Mouse (Mus musculus) layer of hippocampus, adult 8-10 months (tissue): ENCODE results near the gene Macrod2. TPM values are rescaled to one million over a fixed set of nuclear protein-coding genes. Genes with fewer than 3 reads are reported as not detected.

Experiments used
- DNase-seq, 2 experiments: peaks; one replicate each; pipeline ENCODE4 v3.0.0; 2022; ENCODE audit warnings: low spot score in 2 of 2
- total RNA-seq, 4 experiments: library from RNA; stranded (reverse); gene quantifications; 2 replicates each; pipeline ENCODE4 v1.2.4; 2022

Gene Macrod2
- total RNA-seq, 4 experiments from 2014 or later, result 48.3 to 54.4 (median 52.3) TPM

DNA sequence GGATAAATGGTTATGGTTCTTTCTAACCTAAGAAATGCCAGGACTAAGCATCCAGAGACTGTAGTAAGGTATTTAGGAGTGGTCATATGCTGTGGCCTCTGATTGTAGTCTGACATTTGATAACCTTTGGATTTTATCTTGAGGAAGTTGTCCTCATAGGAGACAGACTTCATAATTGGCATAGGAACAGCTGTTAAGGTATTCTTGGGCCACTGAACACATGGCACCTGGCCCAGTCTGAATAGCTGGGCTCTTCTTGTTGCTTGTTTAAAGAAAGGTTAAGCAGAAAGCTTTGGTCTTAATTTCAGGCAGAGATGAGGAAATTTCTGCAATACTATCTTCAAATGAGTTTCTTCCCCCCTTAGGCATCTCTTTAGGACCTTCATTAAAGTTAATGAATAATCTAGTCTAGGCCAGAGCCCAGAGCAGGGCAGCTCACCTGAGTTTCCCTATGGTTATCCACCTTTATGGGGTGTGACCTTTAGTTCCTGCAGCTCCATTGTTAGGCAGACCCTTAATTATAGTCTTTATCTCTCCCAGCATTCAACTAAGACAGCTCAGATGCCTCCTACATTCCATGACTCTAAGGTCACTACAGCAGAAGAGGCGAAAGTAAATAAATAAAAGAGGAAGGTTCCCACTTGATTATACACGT is 894.1 kb downstream of the Macrod2 start:
- no peak for DNase-seq

DNA sequence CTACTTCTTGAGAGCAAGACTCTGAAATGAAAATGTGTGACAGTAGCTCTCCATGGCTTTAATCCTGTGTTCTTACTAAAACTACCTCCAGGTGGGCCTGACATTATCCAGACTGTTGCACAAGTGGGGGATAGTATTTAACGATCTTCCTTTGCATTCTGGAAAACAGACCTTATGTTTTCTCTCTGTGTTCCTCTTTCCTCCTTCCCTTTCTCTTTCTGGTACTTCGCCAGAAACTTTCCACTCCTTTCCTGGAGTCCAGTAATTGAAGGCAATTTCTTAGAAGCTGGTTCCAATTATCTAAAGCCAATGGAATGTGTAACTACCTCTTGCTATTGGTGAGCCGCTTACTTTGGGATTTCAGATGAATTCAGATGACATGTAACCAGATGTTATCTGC is 897.7 kb downstream of the Macrod2 start:
- no peak for DNase-seq

DNA sequence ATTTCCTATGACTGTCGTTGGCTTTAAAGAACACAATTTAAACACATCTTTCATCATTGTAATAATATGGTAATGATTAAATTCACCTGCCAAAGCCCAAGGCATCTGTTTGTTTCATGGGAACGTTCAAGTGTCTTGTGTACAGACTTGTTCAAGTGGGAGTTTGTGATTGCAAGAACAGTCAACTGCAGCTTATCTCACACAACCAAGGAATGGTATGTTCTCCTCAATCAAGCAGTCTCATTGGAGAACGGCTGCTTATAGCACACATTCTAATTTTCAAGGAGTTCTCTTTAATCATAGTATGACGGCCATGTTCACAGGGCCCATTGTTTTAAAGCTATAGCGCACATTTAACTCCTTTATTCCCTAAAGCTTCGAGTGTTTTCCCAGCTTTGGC is 904.1 kb downstream of the Macrod2 start:
- no peak for DNase-seq

DNA sequence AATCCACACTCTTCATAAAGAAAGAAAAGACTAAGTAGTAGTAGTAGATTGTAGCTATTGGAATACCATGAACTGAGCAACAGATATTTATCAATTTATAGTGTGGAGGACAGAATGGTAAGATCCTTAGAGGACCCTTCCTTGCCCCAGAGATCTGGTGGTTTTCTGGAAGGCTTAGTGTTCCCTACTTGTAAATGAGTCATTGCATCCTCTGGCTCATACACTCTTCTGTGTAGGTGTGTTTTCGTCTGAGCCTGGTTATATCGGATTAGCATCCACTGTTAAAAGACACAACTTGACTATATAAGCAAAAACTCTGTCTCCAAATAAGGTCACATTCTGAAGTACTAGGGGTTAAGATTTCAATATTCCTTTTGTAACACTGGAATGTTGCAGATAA is 905.9 kb downstream of the Macrod2 start:
- DNase-seq, result no peak

DNA sequence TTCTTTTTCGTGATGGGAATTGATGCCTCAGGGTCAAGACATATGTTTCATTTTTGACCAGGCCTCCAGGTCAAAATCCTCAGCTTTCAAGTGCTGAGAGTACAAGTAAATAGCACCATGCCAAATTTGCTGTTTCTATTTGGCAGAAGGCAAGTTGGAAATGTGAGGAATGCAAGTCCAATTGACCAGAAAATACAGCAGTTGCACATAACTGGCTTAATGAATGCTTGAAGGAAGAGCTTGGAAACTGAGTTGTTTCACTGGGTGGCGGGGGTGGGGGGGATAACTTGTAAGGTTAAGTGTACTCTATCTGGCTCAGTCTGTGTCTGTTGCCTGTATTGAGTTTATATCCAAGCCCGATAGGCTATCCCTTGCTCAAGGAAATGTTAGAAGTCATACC is 913.3 kb downstream of the Macrod2 start:
- no peak for DNase-seq

DNA sequence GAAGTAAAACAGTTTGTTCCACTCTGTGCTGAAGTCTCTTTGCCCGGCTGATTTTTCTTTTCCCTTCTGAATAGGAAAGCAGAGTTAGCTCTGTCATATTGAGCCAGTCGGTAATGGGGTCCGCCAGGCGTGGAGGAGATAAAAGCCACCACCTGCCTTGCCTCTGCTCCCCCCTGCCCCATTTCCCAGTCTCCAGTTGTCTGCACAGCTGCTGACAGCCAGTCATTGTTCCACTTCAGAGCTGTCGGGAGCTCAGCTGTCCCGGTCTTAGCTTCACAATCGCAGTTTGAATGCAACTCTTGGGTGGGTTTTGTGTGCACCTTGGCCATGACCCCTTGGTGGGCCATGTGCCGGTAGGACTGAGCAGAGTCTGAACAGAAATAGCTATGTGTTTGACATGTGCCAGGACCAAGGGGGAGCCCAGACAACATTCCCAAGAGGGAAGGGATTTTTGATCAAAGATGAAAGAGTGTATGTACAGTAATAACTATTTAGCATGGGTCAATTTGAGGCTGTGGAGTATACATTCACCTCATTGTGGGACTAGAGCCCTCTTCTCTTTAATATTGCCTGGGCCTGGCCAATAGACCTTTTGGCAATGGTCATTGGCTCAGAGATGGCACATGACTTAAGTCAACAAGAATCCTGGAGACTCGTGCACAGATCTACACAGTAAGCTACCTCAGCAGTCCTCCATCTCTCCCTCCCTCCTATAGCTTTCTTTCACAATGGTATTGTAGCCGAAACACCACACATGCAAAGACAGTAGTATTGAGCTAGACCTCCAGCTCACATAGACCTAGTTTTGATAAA is 917.2 kb downstream of the Macrod2 start:
- no peak for DNase-seq

DNA sequence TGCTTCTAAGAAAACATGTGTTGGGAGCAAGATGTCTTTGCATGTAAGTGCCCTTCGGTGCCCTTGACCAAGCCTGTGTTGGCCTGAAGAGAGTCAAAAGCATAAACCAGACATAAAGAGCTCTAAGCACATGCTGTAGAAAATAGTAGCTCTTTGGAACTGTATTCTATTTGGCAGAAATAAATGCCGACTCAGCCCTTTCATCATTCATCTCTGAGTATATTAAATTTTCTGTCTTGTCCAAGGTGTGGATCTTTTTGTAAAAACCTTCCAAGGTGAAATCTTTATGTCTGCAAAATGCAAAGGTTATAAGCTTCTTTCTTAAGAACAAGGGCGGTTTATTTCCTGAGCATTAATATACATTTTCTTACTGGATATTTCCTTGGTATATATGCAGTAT is 920.2 kb downstream of the Macrod2 start:
- no peak for DNase-seq

DNA sequence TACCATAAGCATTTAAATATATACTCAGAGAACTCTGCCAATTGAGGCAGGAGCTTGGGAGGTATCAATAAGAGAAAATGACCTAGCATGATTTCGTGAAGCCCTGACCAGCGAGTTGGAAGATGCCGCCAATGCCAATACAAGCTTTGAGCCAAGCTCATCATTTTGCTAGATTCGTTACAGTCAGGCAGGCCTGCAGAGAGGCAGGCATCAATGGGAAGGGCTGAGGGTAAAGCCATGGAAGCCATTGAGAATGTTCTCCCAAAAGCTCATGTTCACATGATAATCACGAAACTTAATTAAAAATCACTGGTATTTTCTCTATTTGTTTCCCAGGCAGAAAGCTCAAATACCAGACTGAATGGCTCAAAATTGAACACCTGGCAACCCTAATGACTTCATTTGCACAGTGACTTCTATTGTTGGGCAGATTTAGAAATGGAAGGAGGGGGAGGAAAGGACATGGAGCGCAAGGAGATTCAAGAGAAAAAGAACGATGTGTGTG is 928.9 kb downstream of the Macrod2 start:
- DNase-seq, result no peak

DNA sequence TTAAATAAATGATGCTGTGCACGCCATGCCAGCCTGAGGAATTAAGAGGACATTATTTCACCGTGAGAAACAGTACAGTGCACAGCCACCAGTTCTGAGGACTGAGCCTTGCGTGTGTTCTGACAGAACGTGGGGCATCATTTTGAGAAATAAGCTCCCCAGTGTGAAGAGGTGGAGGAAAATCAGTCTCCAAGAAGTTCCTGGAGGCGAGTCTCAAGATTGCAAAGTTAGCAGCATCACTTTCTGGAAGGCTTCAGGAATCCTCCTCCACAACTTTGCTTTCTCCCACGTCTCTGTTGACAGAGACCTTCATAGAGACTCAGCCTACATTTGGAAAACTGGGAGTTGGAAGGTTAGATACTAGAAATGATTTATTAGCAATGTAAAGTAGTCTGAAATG is 932.2 kb downstream of the Macrod2 start:
- no peak for DNase-seq

DNA sequence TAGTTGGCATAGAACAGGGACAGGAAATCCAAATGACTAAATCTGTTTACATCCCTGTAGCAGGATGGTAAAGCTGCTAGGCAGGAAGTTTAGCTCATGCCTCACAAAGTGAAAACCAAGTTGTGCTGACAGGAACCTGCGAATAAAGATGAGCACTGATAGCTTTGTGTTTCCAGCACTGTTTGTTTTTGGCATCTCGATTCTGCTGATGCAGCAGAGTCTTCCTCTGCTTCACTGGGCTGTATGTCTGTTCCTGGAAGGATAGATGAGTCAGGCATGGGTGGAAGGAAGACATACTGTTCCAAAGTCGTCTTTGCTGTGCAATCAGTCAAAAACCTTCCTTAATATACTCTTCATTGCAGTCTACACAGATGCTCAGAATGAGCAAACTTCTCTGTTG is 942.6 kb downstream of the Macrod2 start:
- DNase-seq, result no peak

DNA sequence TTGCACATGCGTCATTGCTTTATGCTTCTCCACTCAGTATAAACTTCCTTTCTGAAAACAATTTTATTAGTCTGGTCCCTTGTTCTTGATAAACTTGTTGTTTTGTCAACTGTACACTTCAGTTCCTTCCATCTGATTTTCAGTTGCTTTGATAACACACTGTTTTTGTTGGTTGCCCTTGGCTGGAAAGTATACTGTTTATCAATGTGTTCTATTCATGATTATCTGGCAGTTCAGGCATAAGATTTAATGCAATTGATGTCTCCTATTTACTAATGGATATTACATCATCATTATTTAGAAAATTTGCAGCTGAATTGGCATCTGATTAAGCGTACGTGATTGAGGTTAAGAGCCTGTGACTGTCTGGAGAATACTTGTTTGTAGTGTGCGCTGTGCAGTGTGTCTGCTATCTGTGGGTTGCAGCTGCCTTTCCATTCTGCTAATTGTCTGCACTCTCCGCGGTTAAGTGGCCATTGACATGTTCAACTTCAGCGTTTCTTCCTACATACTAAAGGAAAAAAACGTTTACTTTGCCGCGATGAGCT is 949.0 kb downstream of the Macrod2 start:
- DNase-seq, result no peak

DNA sequence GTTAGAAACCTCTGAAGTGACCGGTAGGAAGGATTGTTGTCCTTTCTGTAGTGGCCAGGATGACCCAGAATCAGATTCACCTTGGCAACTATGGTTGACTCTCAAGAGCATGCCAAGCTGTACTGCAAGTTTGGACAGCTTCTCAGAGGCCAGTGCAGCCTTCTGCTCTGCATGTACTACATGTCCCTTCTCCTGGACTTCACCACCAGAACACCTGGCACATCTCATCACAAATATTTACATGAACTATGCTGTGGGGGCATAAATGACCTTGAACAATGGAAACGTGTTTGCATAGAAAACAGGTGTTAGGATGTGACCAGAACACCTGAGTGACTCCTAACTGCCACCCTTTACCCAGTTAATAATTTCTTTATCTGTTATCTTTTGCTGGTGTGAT is 957.5 kb downstream of the Macrod2 start:
- DNase-seq, result no peak

DNA sequence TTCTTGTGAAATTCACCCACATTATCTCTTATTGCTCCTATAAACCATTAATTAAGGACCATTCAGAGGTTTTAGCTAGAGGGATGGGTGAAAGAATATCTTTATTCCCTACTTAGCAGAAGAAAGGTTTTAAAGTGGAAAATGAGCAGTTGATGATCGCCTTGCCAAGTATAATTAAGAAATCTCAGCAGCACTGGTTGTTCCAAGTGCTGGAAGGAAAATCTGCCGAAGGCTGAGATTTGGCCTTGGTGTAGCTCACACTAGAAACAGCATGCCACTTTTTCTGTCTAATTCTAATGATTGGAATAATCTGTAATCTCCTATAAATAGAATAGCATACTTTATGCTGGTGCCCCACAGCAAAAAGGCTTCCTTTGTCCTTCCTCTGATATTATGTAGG is 993.5 kb downstream of the Macrod2 start:
- no peak for DNase-seq

DNA sequence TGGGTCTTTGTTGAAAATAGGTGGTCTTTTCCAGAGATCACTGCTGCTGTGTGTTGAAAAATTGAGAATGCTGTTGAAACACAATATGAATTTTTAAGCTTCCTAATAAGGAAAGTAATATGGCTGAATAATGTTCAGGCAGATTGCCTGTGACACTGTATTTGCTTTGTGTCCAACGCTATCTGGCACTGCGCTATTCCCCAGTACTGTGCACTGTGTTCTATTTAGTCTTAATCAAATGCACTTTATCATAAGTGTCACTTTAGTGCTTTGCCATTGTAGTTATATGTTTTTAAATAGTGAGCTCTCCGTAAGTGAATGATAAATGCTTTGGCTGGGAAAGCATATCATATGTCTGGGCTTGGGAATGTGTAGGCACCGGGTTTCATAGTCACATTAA is 996.1 kb downstream of the Macrod2 start:
- no peak for DNase-seq

DNA sequence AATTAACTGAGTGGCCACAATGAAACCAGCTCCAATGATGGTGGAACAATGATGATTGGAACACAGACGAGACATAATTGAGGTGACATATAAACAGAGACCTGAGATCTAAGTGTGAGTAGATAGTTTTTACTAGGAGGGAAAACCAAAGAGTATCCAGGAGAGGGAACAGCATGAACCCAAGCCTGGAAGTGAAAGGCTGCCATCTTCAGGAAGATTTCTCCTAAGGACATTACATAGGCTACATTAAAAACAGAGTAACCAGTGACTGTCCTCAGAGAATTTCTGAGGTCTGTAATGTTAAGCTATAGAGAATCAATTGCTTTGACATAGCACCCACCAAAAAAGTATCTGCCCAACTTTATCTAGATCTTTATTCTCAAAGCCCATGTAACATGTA is 999.7 kb downstream of the Macrod2 start:
- no peak for DNase-seq

DNA sequence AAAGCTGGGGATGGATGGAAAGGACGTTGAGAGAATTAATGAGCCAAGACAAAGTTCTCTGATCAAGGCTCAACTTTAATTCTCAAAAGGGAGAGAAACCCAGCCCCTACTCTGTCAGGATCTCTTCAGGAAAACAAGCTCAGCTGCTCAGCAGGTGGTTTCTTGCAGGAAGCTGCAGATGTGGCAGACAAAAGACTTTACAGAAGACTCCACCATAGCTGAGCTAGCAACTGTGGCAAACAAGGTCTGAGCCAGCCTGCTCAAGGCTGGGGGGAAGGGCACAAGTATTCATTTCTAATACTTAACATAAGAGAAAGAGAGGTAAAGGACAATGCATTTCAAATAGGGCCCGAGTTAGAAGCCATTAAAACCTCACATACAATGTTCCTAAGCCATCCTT is 1013.7 kb downstream of the Macrod2 start:
- no peak for DNase-seq

DNA sequence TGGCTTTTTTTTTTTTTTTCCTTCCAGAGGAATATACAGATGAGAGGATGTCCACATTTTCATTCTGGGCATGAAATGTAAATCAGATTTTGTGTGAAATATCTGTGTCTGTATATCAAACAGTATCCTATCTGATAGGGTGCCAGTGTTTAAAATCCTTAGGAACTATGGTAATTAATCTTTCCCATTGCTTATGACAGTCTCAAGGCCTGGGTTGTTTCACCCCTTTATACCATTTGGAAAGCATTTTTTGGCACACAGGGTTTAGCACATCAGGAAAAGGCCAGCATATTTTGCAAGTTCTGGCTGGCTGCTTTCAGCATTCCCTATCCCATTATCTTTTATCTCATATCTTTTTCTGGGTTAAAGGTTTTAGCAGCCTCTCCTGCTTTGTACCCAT is 1021.3 kb downstream of the Macrod2 start:
- no peak for DNase-seq

DNA sequence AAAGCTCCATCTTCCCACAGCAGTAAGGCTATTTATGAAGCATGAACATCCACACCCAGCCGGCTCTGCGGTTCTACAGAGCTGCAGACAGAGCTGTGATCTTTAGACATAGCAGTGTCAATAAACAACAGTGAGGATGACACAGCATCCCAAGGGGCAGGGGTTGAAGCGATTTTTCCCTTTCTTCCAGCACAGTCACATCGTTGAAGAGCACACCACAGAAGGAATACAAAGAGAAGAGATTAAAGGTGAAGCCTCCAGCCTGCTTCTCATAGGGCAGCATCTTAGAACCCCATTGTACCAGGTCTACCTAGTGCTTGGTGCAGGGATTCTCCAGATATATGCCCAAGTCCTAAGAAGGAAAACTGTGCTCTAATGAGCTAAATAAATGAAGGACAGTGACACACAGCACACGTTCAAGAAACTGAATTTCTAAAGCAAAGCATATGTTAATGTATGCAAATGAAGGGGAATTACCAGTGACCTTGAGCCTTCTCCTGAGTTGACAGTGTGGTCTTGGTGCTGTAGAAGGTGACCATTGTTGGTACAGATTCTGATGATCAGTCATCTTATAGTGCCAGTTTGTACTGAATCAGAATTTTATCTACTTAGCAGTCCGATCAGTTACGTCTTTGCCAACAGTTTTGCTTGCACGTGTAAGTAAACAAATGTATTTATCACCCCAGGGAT is 1021.9 kb downstream of the Macrod2 start:
- no peak for DNase-seq

DNA sequence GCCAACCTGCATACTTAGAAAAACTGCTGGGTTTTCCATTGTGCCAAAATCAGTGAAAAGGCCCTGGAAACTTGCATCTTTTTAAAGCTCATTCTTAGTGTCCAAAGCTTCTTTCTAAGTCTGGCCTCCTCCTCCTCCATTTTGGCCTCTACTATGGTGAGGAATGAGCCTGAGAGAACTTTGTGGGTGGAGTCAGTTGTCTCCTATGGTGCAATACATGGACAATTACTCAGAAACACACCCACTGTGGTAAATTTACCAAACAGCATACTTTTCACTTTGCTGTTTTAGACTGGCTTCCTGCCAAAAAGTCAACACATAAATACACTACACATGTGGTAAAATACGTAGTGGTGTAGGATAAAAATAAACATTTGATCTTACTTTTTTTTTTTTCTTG is 1024.7 kb downstream of the Macrod2 start:
- DNase-seq, result no peak

DNA sequence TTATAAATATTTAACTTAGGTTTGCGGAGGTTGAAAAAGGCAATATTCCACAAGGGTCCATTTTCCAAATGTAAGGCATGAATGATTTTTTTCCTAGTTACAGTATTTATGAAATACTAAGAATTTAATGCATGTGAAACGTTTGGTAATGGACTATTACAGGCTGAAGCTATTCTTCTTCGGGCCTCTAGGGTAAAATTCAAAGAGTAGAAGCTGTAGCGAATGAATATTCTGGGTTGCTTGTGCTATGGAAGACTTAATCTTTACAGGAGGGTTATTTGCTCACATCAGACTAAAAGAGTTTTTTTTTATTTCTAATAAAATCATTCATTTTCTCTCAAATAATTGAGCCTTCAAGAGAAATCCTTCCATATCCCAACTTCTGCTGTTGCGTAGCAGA is 1039.0 kb downstream of the Macrod2 start:
- DNase-seq, result no peak

DNA sequence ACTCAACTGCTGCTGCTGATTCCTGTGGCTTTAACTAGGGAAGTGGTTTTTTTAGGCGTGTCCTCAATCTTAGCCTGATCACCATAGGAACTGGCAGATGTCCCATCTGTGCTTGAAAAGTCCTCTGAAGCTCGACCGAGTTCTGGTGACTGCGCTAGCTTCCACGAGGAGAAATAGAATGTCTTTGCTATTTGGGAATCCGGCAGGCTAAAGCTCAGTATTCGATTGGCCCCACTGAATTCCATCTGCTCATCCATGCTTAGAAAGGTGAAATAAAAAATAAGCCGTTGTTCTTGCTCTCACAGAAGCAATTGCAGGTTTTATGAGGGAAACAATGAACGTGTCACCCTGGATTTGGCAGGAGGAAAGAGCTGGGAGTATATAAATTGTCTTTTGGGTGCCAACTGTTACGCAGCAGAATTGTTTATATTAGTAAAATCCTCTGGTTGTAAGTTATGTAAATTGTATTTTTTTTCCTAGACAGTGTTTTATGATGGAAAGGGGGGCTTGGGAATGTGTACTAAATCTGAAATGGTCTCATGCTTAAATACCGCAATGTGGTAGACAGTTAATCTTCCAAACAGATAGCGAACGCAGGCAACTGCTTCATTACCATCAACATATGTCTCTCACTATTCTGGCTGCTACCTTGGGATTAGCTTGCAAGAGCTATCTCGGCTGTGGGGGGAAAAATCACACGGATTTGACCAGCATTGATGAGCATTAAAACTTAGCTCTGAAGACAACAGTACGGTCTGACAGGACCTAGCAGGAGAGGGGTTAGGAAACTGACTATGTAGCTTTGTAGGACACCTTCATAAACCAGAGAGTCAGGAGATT is 1039.8 kb downstream of the Macrod2 start:
- DNase-seq, result peak; percentile 18 to 35
